ENCODE assay signal across 15 mouse cellular contexts in the genomic region with DNA sequence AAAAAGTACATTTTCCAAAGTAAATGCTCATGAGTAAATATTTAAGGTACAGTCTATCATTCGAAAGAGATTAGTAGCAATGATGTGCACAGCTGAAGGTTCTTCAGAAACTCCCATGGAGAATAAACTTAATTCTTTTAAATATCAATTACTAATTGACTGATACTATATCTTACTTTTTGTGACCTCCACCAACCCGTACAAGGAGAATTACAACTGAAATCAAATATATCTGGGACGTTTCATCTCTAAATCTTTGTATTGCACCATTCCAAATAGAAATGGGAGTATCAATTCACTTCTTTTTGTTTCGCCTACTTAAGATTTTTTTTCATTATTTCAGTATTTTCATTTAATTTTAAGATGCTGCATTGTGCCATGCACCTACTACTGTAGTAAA. TPM values are rescaled to one million over a fixed set of nuclear protein-coding genes. Genes with fewer than 3 reads are reported as not detected.
"Had no signal": no experiment of that assay in that cellular context is flagged by ENCODE, and none has a peak within 500 bp of the region (broad histone marks: within the 10 kb centered on the region; RNA-seq: fewer than 3 reads in every experiment).

A gene (minus strand): TSS at position 101 of the 400 bp plus-strand sequence.

RNA-seq across cellular contexts. Expression of the gene that starts here (rescaled TPM):
- polyA plus RNA-seq: embryonic facial prominence, embryonic 10.5 days; embryonic facial prominence, embryonic 11.5 days; embryonic facial prominence, embryonic 12.5 days; embryonic facial prominence, embryonic 13.5 days; embryonic facial prominence, embryonic 14.5 days; embryonic facial prominence, embryonic 15.5 days; erythroblast, embryonic 14.5 days; forebrain, embryonic 10.5 days; forebrain, embryonic 11.5 days; forebrain, embryonic 12.5 days; forebrain, embryonic 13.5 days; forebrain, embryonic 14.5 days; forebrain, embryonic 15.5 days; forebrain, embryonic 16.5 days; forebrain, postnatal 0 days had no signal
